Mouse (Mus musculus): ENCODE measurements at regions not wholly inside any gene's neighbourhood (a gene's known extent, or its start where the extent isn't known, plus 50 kb on each side); places are given as distances from the start of the nearest gene placed in this dataset.

DNA sequence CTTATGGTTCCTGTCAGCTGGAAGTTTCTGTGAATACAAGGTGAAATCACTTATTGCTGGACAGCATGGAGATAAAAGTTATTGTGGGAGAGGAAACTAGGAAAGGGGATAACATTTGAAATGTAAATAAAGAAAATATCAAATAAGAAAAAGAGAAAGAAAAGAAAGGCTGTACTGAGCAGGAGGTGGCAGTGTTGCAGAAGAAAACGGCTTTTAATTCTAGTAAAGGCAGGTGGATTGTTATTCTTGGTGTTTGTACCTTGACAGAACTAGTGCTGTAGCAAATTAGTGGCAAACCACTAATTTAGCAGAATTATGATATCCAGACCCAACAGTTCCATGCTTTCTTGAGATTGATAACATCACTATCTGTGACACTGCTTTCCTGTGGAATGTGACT is 52.6 kb downstream of the Gm10358 start:
- DNase-seq (ENCODE audit: low spot score in 2 of 2), result no peak
- intact Hi-C loops (cut with DNase I), result no loop called here

GRCm38 (mm10) chr8:75350141-75350540 is 56.2 kb downstream of the Gm10358 start:
- intact Hi-C loops (cut with DNase I), result no loop called here
- DNase-seq (ENCODE audit: low spot score in 2 of 2), result no peak

DNA sequence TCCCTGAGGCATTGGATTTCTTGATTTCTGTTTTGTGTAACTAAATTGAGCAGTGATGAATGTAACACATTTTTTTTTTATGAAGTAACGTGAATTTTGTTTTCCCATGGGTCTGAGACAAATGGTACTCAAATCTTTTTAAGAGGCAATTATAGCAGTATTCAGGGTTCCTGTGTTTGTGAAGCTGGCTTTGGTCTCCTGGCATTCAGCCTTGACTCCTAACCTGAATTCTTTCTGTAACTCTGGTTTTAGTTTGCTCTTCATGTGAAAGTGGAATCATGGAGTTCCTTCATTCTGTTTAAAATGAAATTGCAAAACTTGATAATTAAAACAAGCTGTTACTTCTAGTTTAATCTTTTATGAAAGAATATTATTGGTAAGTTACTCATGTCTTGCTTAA is 58.3 kb downstream of the Gm10358 start:
- DNase-seq (ENCODE audit: low spot score in 2 of 2), result no peak
- intact Hi-C loops (cut with DNase I), result no loop called here

DNA sequence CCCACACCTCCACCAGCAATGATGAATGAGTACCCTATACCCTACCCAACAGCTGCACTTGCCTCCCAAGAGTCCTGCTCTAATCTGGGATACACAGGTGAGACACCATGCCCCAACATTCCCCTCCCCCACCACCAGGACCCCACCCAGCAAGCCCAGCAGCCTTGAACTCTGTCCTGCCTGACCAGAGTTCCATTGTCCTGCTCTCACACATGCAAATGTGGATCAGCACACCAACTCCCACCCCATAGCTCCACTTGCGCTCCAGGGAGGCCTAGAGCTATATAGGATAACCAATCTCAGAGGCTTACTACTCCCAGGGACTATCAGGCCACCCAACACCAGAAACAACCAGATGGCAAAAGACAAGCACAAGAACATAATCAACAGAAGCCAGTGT is 85.8 kb downstream of the Gm10358 start:
- intact Hi-C loops (cut with DNase I), result no loop called here
- DNase-seq (ENCODE audit: low spot score in 2 of 2), result no peak

GRCm38 (mm10) chr8:75318526-75318925 is 87.9 kb downstream of the Gm10358 start:
- no peak for DNase-seq (ENCODE audit: low spot score in 2 of 2)
- intact Hi-C loops (cut with DNase I), result no loop called here

- peak; percentile 10 to 40 for DNase-seq (ENCODE audit: low spot score in 2 of 2)
- intact Hi-C loops (cut with DNase I), result no loop called here
Observed at GRCm38 (mm10) chr8:75315886-75316285, 90.5 kb downstream of the Gm10358 start.

DNA sequence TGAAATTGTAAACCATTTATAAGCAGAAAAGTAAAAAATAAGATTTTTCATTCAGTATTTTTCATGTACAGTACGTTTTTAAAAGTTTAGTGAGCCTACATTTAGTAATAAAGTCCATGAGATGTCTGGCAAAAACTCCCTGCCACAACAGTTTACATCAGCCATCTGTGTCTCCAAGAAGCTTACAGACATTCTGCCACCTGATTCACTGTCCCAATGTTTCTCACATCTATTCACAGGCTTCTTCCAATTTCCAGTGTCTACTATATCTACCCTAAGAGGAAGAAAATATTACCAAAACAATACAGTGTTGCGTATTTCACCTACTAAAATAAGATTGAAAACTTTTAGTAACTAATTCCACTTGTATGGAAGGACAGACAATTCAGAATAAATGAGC is 95.7 kb downstream of the Rasd2 start:
- intact Hi-C loops (cut with DNase I), result no loop called here
- no peak for DNase-seq (ENCODE audit: low spot score in 2 of 2)

GRCm38 (mm10) chr8:75291921-75292320 is 78.2 kb downstream of the Rasd2 start:
- intact Hi-C loops (cut with DNase I), result no loop called here
- no peak for DNase-seq (ENCODE audit: low spot score in 2 of 2)

DNA sequence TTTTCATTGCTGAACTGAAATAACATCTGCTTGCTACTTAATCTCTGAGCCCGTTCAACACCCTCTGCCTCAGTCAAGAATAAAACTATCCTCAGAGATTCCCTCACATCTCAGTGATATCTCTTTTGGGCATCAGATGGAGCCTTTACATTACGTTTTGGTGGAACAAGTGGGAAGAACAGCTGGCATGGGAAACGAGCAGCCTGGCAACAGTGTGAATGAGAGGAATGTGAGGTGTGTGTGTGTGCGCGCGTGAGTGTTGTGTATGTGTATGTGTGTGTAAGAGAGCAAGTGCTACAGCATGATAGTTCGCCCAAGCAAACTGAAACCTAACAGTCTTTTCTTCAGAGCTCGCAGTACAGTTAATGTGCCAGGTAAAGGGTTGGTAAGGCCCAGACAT is 76.2 kb downstream of the Rasd2 start:
- DNase-seq (ENCODE audit: low spot score in 2 of 2), result peak in 1 of 2 experiments; percentile 15
- intact Hi-C loops (cut with DNase I), result no loop called here
